Mouse (Mus musculus) lung, postnatal 0 days (tissue): ENCODE results near the gene Gm14085. TPM values are rescaled to one million over a fixed set of nuclear protein-coding genes. Genes with fewer than 3 reads are reported as not detected.
"Not testable (repeated sequence)": the region's sequence is repeated elsewhere in the genome, so short reads cannot be mapped to it uniquely, and the experiment has no call there.

Source experiments
- ATAC-seq: fragments of 200-750 bp; cut with Nextera tagmentation; 2 replicates; pipeline ENCODE4 v1.8.0; 2017; ENCODE audit warnings: moderate library complexity
- DNase-seq: peaks from one replicate; pipeline ENCODE4 v3.0.0-alpha.2; 2016; ENCODE audit warnings: low spot score
- H3K27ac ChIP-seq: fragments of 300-500 bp; sonication (generic); 2 replicates; pipeline ENCODE4 v1.5.1; 2014; ENCODE audit warnings: antibody characterized with exemption, mild to moderate bottlenecking, low read length, mixed read lengths
- H3K27me3 ChIP-seq: fragments of 300-500 bp; sonication (generic); replicated peaks from 2 replicates; pipeline ENCODE4 v1.6.1; 2014; ENCODE audit warnings: low read length, mixed read lengths; ENCODE audit not compliant: insufficient read depth
- H3K36me3 ChIP-seq: fragments of 300-500 bp; sonication (generic); 2 replicates; pipeline ENCODE4 v1.6.1; 2014; ENCODE audit warnings: low read length, mixed read lengths; ENCODE audit not compliant: insufficient read depth
- H3K4me1 ChIP-seq: fragments of 300-500 bp; sonication (generic); 2 replicates; pipeline ENCODE4 v1.6.1; 2014; ENCODE audit warnings: antibody characterized with exemption, low read depth, low read length, mixed read lengths; ENCODE audit not compliant: insufficient read depth
- H3K4me2 ChIP-seq: fragments of 300-500 bp; sonication (generic); replicated peaks from 2 replicates; pipeline ENCODE4 v1.6.1; 2014; ENCODE audit warnings: low read depth, mild to moderate bottlenecking, low read length, moderate library complexity, mixed read lengths
- H3K4me3 ChIP-seq: fragments of 300-500 bp; sonication (generic); 2 replicates; pipeline ENCODE4 v1.5.1; 2014; ENCODE audit warnings: low read depth, low read length
- H3K9ac ChIP-seq: fragments of 300-500 bp; sonication (generic); replicated peaks from 2 replicates; pipeline ENCODE4 v1.6.1; 2014; ENCODE audit warnings: low read depth, mild to moderate bottlenecking
- H3K9me3 ChIP-seq: fragments of 300-500 bp; sonication (generic); 2 replicates; pipeline ENCODE4 v1.6.1; 2016; ENCODE audit warnings: low read length, mixed read lengths
- CTCF ChIP-seq: IDR thresholded peaks from 2 replicates; pipeline ENCODE4 v1.5.1; 2016; ENCODE audit warnings: antibody characterized with exemption, mild to moderate bottlenecking
- EP300 ChIP-seq: IDR thresholded peaks from 2 replicates; pipeline ENCODE4 v1.6.1; 2016; ENCODE audit warnings: antibody characterized with exemption, mild to moderate bottlenecking, control low read depth
- WGBS: fragments of 180-500 bp; shearing (Covaris S2); extraction: QIAGEN DNeasy Blood & Tissue Kit; methylation state at CpG from one replicate; pipeline ENCODE4 v1.1.7; 2014; 5-methylcytosine and 5-hydroxymethylcytosine counted together
- polyA plus RNA-seq: library from polyadenylated mRNA; unstranded; fragments of >200 nt; fragmentation: Nextera tagmentation; extraction: Ambion mirVana; gene quantifications from 2 replicates; pipeline ENCODE4 v1.2.1, GENCODE M21; 2015

Gm14085 gene
- polyA plus RNA-seq, 1 experiment from 2014 or later, result not detected

GRCm38 (mm10) chr2:122486674-122487073, 1.9 kb downstream of the Gm14085 start:
- H3K4me3 ChIP-seq, result no peak overlapping the region
- no peaks in the 10 kb centered on the region for H3K36me3 ChIP-seq
- no peaks in the 10 kb centered on the region for H3K9me3 ChIP-seq
- DNase-seq, result no peak
- H3K4me2 ChIP-seq, result no peak overlapping the region
- no peak for ATAC-seq
- TF ChIP-seq EP300 (no peak), CTCF (no peak)
- no peak overlapping the region for H3K27ac ChIP-seq
- no peak overlapping the region for H3K9ac ChIP-seq
- H3K4me1 ChIP-seq, result no peaks in the 10 kb centered on the region
- 66% methylated on average over 2 of the region's 2 CpGs for WGBS
- no peaks in the 10 kb centered on the region for H3K27me3 ChIP-seq

GRCm38 (mm10) chr2:122529696-122530095, 45.0 kb downstream of the Gm14085 start:
- not testable (repeated sequence) for H3K27me3 ChIP-seq, H3K36me3 ChIP-seq, H3K9me3 ChIP-seq, H3K4me1 ChIP-seq, H3K9ac ChIP-seq, H3K4me3 ChIP-seq, H3K4me2 ChIP-seq, DNase-seq, ATAC-seq, H3K27ac ChIP-seq
- 91% methylated on average over 1 of the region's 1 CpGs for WGBS

- Histone ChIP-seq H3K27ac (no peak overlapping the region), H3K4me2 (no peak overlapping the region), H3K27me3 (no peaks in the 10 kb centered on the region), H3K36me3 (no peaks in the 10 kb centered on the region), H3K9ac (no peak overlapping the region), H3K4me1 (no peaks in the 10 kb centered on the region), H3K4me3 (no peak overlapping the region), H3K9me3 (no peaks in the 10 kb centered on the region)
- TF ChIP-seq EP300, result no peak
- TF ChIP-seq CTCF, result no peak
- 78% methylated on average over 7 of the region's 7 CpGs for WGBS
- DNase-seq (no peak), ATAC-seq (no peak)
These were observed 46.5 kb downstream of the Gm14085 start for GRCm38 (mm10) chr2:122531290-122531689.

- Histone ChIP-seq H3K4me1 (no peaks in the 10 kb centered on the region), H3K27ac (no peak overlapping the region), H3K9me3 (no peaks in the 10 kb centered on the region), H3K27me3 (no peaks in the 10 kb centered on the region), H3K36me3 (no peaks in the 10 kb centered on the region), H3K4me2 (no peak overlapping the region), H3K9ac (no peak overlapping the region), H3K4me3 (no peak overlapping the region)
- DNase-seq, result no peak
- 81% methylated on average over 2 of the region's 2 CpGs for WGBS
- ATAC-seq, result no peak
- no peak for TF ChIP-seq EP300
- TF ChIP-seq CTCF, result no peak
These were observed 47.0 kb downstream of the Gm14085 start for GRCm38 (mm10) chr2:122531726-122532125.

- no peaks in the 10 kb centered on the region for H3K9me3 ChIP-seq
- DNase-seq, result no peak
- no peaks in the 10 kb centered on the region for H3K27me3 ChIP-seq
- no peak for ATAC-seq
- no peak overlapping the region for H3K4me2 ChIP-seq
- no peak overlapping the region for H3K9ac ChIP-seq
- no peak for TF ChIP-seq CTCF
- H3K27ac ChIP-seq, result no peak overlapping the region
- H3K4me3 ChIP-seq, result no peak overlapping the region
- no peaks in the 10 kb centered on the region for H3K4me1 ChIP-seq
- 54% methylated on average over 2 of the region's 2 CpGs for WGBS
- H3K36me3 ChIP-seq, result no peaks in the 10 kb centered on the region
These were observed 47.5 kb downstream of the Gm14085 start for GRCm38 (mm10) chr2:122532136-122532801.

- Histone ChIP-seq H3K4me1 (no peaks in the 10 kb centered on the region), H3K9me3 (no peaks in the 10 kb centered on the region), H3K9ac (no peak overlapping the region), H3K27ac (no peak overlapping the region), H3K4me3 (no peak overlapping the region), H3K36me3 (no peaks in the 10 kb centered on the region), H3K27me3 (no peaks in the 10 kb centered on the region), H3K4me2 (no peak overlapping the region)
- 79% methylated on average over 2 of the region's 2 CpGs for WGBS
- TF ChIP-seq CTCF, result no peak
- TF ChIP-seq EP300, result no peak
- no peak for DNase-seq
- ATAC-seq, result no peak
These were observed 48.1 kb downstream of the Gm14085 start for GRCm38 (mm10) chr2:122532802-122533186.

- no peaks in the 10 kb centered on the region for H3K36me3 ChIP-seq
- ATAC-seq (no peak), DNase-seq (no peak)
- H3K27me3 ChIP-seq, result no peaks in the 10 kb centered on the region
- TF ChIP-seq CTCF (no peak), EP300 (no peak)
- no peak overlapping the region for H3K9ac ChIP-seq
- H3K9me3 ChIP-seq, result no peaks in the 10 kb centered on the region
- WGBS, result 78% methylated on average over 2 of the region's 2 CpGs
- no peaks in the 10 kb centered on the region for H3K4me1 ChIP-seq
- H3K4me3 ChIP-seq, result no peak overlapping the region
- H3K27ac ChIP-seq, result no peak overlapping the region
- no peak overlapping the region for H3K4me2 ChIP-seq
These were observed 48.6 kb downstream of the Gm14085 start for GRCm38 (mm10) chr2:122533378-122533777.
